Mouse (Mus musculus): ENCODE measurements around the gene 4933430I17Rik. TPM values are rescaled to one million over a fixed set of nuclear protein-coding genes. Genes with fewer than 3 reads are reported as not detected.
A peak's percentile ranks its signal among the peaks of the same experiment; 100 is the strongest.

The 4933430I17Rik gene
- total and polyA plus RNA-seq, 3 experiments: not detected

GRCm38 (mm10) chr4:62519122-62519848 lies 5.9 kb upstream of the 4933430I17Rik start:
- intact Hi-C loops (cut with DNase I): loop anchor here (5.0 to 10.0 kb wide), 4 partner anchors 47 to 886 kb away; partner anchors contain the start of genes Akna, Fkbp15, Slc31a1 and Wdr31

GRCm38 (mm10) chr4:62519849-62520233 lies 5.3 kb upstream of the 4933430I17Rik start, which contains the start of gene Alad:
Gene Alad (minus strand): TSS chr4:62519918.
- no peaks in the 10 kb centered on the region for H3K27me3 ChIP-seq (ENCODE audit: control insufficient read depth, insufficient read depth, low read length)
- no peaks in the 10 kb centered on the region for H3K79me2 ChIP-seq (replicated peaks; ENCODE audit: control insufficient read depth, insufficient read depth, low read length)
- peak within 1 kb of the TSS; percentile 88 for H3K4me3 ChIP-seq
- peak within 1 kb of the TSS; percentile 93 for H3K9ac ChIP-seq (ENCODE audit: low read depth, low read length)
- H3K36me3 ChIP-seq (ENCODE audit: control insufficient read depth, insufficient read depth, low read length): no peaks in the 10 kb centered on the region; the same call in none of the 2 replicates
- under 1% methylated on average over 37 of the region's 37 CpGs for WGBS
- intact Hi-C loops (cut with DNase I): loop anchor here (5.0 to 10.0 kb wide), 6 partner anchors 48 to 1035 kb away; partner anchors contain the start of genes Akna, Fkbp15, Slc31a1 and Tmem268
- peak; percentile 93 to 94 for DNase-seq
- no peak for TF ChIP-seq CTCF (IDR thresholded peaks at IDR 0.05)
- peak; percentile 69; the same call in 1 of the 2 replicates for TF ChIP-seq POLR2A (IDR thresholded peaks at IDR 0.05; ENCODE audit: insufficient read depth, low read depth, low read length)
- TF ChIP-seq EP300 (IDR thresholded peaks at IDR 0.05; ENCODE audit: insufficient read depth, low read depth, low read length): 0 out of 2 replicates have a peak, but pooled peaks have one; percentile 15
- peaks cover 23% of the 10 kb centered on the region for H3K4me1 ChIP-seq (ENCODE audit: control insufficient read depth, insufficient read depth, low read length)
- H3K27ac ChIP-seq: peak within 1 kb of the TSS; percentile 87

More at GRCm38 (mm10) chr4:62519122-62519848, 5.9 kb upstream of the 4933430I17Rik start:
- Histone ChIP-seq H3K27ac (peak overlapping the region; percentile 87), H3K4me1 (ENCODE audit: control insufficient read depth, insufficient read depth, low read length) (peaks cover 22% of the 10 kb centered on the region), H3K79me2 (replicated peaks; ENCODE audit: control insufficient read depth, insufficient read depth, low read length) (no peaks in the 10 kb centered on the region), H3K9ac (ENCODE audit: low read depth, low read length) (peak overlapping the region; percentile 93), H3K27me3 (ENCODE audit: control insufficient read depth, insufficient read depth, low read length) (no peaks in the 10 kb centered on the region), H3K36me3 (ENCODE audit: control insufficient read depth, insufficient read depth, low read length) (no peaks in the 10 kb centered on the region; the same call in none of the 2 replicates), H3K4me3 (peak overlapping the region; percentile 88)
- TF ChIP-seq EP300 (IDR thresholded peaks at IDR 0.05; ENCODE audit: insufficient read depth, low read depth, low read length) (no peak), CTCF (IDR thresholded peaks at IDR 0.05) (no peak), POLR2A (IDR thresholded peaks at IDR 0.05; ENCODE audit: insufficient read depth, low read depth, low read length) (no peak)
- 1% methylated on average over 26 of the region's 26 CpGs for WGBS
- DNase-seq: no peak

- H3K27ac ChIP-seq: peak overlapping the region; percentile 87; the same call in 1 of the 2 replicates
- intact Hi-C loops (cut with DNase I): loop anchor here (10.0 kb wide), 2 partner anchors 316 to 1034 kb away; partner anchors contain the start of gene Tmem268
Observed at GRCm38 (mm10) chr4:62520892-62521400, 4.2 kb upstream of the 4933430I17Rik start.

GRCm38 (mm10) chr4:62525489-62525811 lies 281 bp downstream of the 4933430I17Rik start:
- TF ChIP-seq CTCF (IDR thresholded peaks at IDR 0.05) (no peak), EP300 (IDR thresholded peaks at IDR 0.05; ENCODE audit: insufficient read depth, low read depth, low read length) (no peak), POLR2A (IDR thresholded peaks at IDR 0.05; ENCODE audit: insufficient read depth, low read depth, low read length) (no peak)
- H3K4me1 ChIP-seq (ENCODE audit: control insufficient read depth, insufficient read depth, low read length): peaks cover 3% of the 10 kb centered on the region
- DNase-seq: no peak
- no peak overlapping the region for H3K9ac ChIP-seq (ENCODE audit: low read depth, low read length)
- no peaks in the 10 kb centered on the region for H3K79me2 ChIP-seq (replicated peaks; ENCODE audit: control insufficient read depth, insufficient read depth, low read length)
- peak overlapping the region; percentile 82 for H3K4me3 ChIP-seq
- no peaks in the 10 kb centered on the region for H3K27me3 ChIP-seq (ENCODE audit: control insufficient read depth, insufficient read depth, low read length)
- intact Hi-C loops (cut with DNase I): loop anchor here (10.0 kb wide), 2 partner anchors 321 to 1029 kb away; partner anchors contain the start of gene Tmem268
- 2% methylated on average over 10 of the region's 10 CpGs for WGBS
- no peaks in the 10 kb centered on the region for H3K36me3 ChIP-seq (ENCODE audit: control insufficient read depth, insufficient read depth, low read length)
- H3K27ac ChIP-seq: no peak overlapping the region

More at GRCm38 (mm10) chr4:62520892-62521400, 4.2 kb upstream of the 4933430I17Rik start:
- H3K27me3 ChIP-seq (ENCODE audit: control insufficient read depth, insufficient read depth, low read length): no peaks in the 10 kb centered on the region
- H3K79me2 ChIP-seq (replicated peaks; ENCODE audit: control insufficient read depth, insufficient read depth, low read length): no peaks in the 10 kb centered on the region
- H3K36me3 ChIP-seq (ENCODE audit: control insufficient read depth, insufficient read depth, low read length): no peaks in the 10 kb centered on the region; the same call in none of the 2 replicates
- H3K9ac ChIP-seq (ENCODE audit: low read depth, low read length): no peak overlapping the region
- no peak for TF ChIP-seq EP300 (IDR thresholded peaks at IDR 0.05; ENCODE audit: insufficient read depth, low read depth, low read length)
- TF ChIP-seq POLR2A (IDR thresholded peaks at IDR 0.05; ENCODE audit: insufficient read depth, low read depth, low read length): no peak
- no peak for TF ChIP-seq CTCF (IDR thresholded peaks at IDR 0.05)
- no peak for DNase-seq
- H3K4me3 ChIP-seq: no peak overlapping the region
- 61% methylated on average over 2 of the region's 2 CpGs for WGBS
- peaks cover 16% of the 10 kb centered on the region for H3K4me1 ChIP-seq (ENCODE audit: control insufficient read depth, insufficient read depth, low read length)

- H3K36me3 ChIP-seq (ENCODE audit: control insufficient read depth, insufficient read depth, low read length): no peaks in the 10 kb centered on the region
- TF ChIP-seq EP300 (IDR thresholded peaks at IDR 0.05; ENCODE audit: insufficient read depth, low read depth, low read length) (no peak), CTCF (IDR thresholded peaks at IDR 0.05) (no peak), POLR2A (IDR thresholded peaks at IDR 0.05; ENCODE audit: insufficient read depth, low read depth, low read length) (no peak)
- H3K79me2 ChIP-seq (replicated peaks; ENCODE audit: control insufficient read depth, insufficient read depth, low read length): no peaks in the 10 kb centered on the region
- peaks cover 3% of the 10 kb centered on the region for H3K4me1 ChIP-seq (ENCODE audit: control insufficient read depth, insufficient read depth, low read length)
- no peak overlapping the region for H3K4me3 ChIP-seq
- DNase-seq: no peak
- H3K9ac ChIP-seq (ENCODE audit: low read depth, low read length): no peak overlapping the region
- intact Hi-C loops (cut with DNase I): loop anchor here (10.0 kb wide), 2 partner anchors 321 to 1029 kb away; partner anchors contain the start of gene Tmem268
- H3K27me3 ChIP-seq (ENCODE audit: control insufficient read depth, insufficient read depth, low read length): no peaks in the 10 kb centered on the region
- WGBS: 69% methylated on average over 2 of the region's 2 CpGs
- H3K27ac ChIP-seq: no peak overlapping the region
Observed at GRCm38 (mm10) chr4:62526256-62526655, 1.1 kb downstream of the 4933430I17Rik start.

All from heart, adult 2 months (tissue).